Mouse (Mus musculus) spleen, adult 2 months (tissue): ENCODE results near the gene 4930556J24Rik.

ENCODE experiments used
- CTCF ChIP-seq: fragments of 200-500 bp; IDR thresholded peaks from 2 replicates; pipeline ENCODE4 v1.5.1; 2011; ENCODE audit warnings: mild to moderate bottlenecking, inconsistent platforms; ENCODE audit not compliant: insufficient read depth, insufficient read length, insufficient replicate concordance; ENCODE audit errors: extremely low read depth
- POLR2A ChIP-seq: fragments of 200-500 bp; IDR thresholded peaks from 2 replicates; pipeline ENCODE4 v1.6.1; 2011; ENCODE audit warnings: low read depth, low read length, inconsistent platforms

GRCm38 (mm10) chr11:3978421-3978820 lies 1.8 kb upstream of the 4930556J24Rik start:
- TF ChIP-seq CTCF (no peak), POLR2A (no peak)
